Comparison of ENCODE assay signal across 8 mouse cellular contexts in genomic region chr4:127419062-127419785, GRCm38 (mm10).
A peak's percentile ranks its signal among the peaks of the same experiment; 100 is the strongest.
DNase-seq lines count a peak whose midpoint lies in the region; ATAC-seq and TF ChIP-seq lines count a peak whose summit lies in the region.

No protein-coding gene starts in this region.

- H3K4me1 ChIP-seq in kidney, embryonic 15.5 days, result peaks cover 17% of the 10 kb centered on the region
- peaks cover 3% of the 10 kb centered on the region; the same call in 1 of the 2 replicates for H3K4me1 ChIP-seq in forebrain, postnatal 0 days (ENCODE audit: insufficient read depth)

- no peaks in the 10 kb centered on the region for H3K36me3 ChIP-seq in kidney, embryonic 15.5 days
- H3K36me3 ChIP-seq in forebrain, postnatal 0 days (ENCODE audit: insufficient read depth), result no peaks in the 10 kb centered on the region

- no peak overlapping the region for H3K9ac ChIP-seq in kidney, embryonic 15.5 days
- H3K9ac ChIP-seq in forebrain, postnatal 0 days, result no peak overlapping the region

- no peak overlapping the region for H3K4me3 ChIP-seq in kidney, embryonic 15.5 days (replicated peaks)
- no peak overlapping the region for H3K4me3 ChIP-seq in forebrain, postnatal 0 days (ENCODE audit: low read depth, low read length)

- H3K9me3 ChIP-seq in kidney, embryonic 15.5 days (replicated peaks), result no peaks in the 10 kb centered on the region
- H3K9me3 ChIP-seq in forebrain, postnatal 0 days (ENCODE audit: low read length), result no peaks in the 10 kb centered on the region

- 0 out of 2 replicates have a peak, but pooled peaks cover 3% of the 10 kb centered on the region for H3K27me3 ChIP-seq in kidney, embryonic 15.5 days
- H3K27me3 ChIP-seq in forebrain, postnatal 0 days (ENCODE audit: insufficient read depth, low read length), result no peaks in the 10 kb centered on the region

- DNase-seq in kidney, adult 11 months, result no peak
- peak; percentile 69 for DNase-seq in brain, adult 2 months (ENCODE audit: low read depth, low spot score)
- peak; percentile 76 for DNase-seq in forebrain, postnatal 0 days
- peak; percentile 63 to 66 for DNase-seq in kidney, postnatal 4 days
- DNase-seq in ovary, postnatal 36 days (ENCODE audit: low spot score), result peak; percentile 38
- no peak for DNase-seq in left cerebral cortex, adult 8-10 months (ENCODE audit: low spot score in 2 of 2)
- no peak for DNase-seq in right cerebral cortex, adult 18-20 months

- WGBS in kidney, embryonic 15.5 days, result 13% methylated on average over 22 of the region's 22 CpGs
- 13% methylated on average over 22 of the region's 22 CpGs for WGBS in forebrain, postnatal 0 days

- peak overlapping the region; percentile 39 for H3K4me2 ChIP-seq in kidney, embryonic 15.5 days
- no peak overlapping the region for H3K4me2 ChIP-seq in forebrain, postnatal 0 days (ENCODE audit: low read depth)

- peak overlapping the region; percentile 62; the same call in 1 of the 2 replicates for H3K27ac ChIP-seq in kidney, embryonic 15.5 days
- 0 out of 2 replicates have a peak overlapping the region, but pooled peaks have one; percentile 50 for H3K27ac ChIP-seq in forebrain, postnatal 0 days (ENCODE audit: low read depth, low read length)

- ATAC-seq in kidney, embryonic 15.5 days (replicated peaks; ENCODE audit: low FRiP score), result peak; percentile 62
- peak; percentile 66 for ATAC-seq in forebrain, postnatal 0 days

- no peak for TF ChIP-seq CTCF in forebrain, postnatal 0 days (IDR thresholded peaks at IDR 0.05; ENCODE audit: low read depth)

Comparison
In these comparisons a context has a peak if more than half of its experiments do, and no peak if none do; other contexts are left out.
1. DNase-seq: peak in brain, adult 2 months (single experiment), forebrain, postnatal 0 days (single experiment), kidney, postnatal 4 days (2 of 2) and ovary, postnatal 36 days (single experiment); none in kidney, adult 11 months (single experiment), left cerebral cortex, adult 8-10 months (0 of 2) and right cerebral cortex, adult 18-20 months (single experiment).